Mouse (Mus musculus) brain, adult 2 months (tissue): Measurements from ENCODE around the gene Anp32b.

Source experiments
- DNase-seq: peaks from one replicate; pipeline ENCODE4 v3.0.0; 2011; ENCODE audit warnings: low read depth, low spot score

Anp32b gene

DNA sequence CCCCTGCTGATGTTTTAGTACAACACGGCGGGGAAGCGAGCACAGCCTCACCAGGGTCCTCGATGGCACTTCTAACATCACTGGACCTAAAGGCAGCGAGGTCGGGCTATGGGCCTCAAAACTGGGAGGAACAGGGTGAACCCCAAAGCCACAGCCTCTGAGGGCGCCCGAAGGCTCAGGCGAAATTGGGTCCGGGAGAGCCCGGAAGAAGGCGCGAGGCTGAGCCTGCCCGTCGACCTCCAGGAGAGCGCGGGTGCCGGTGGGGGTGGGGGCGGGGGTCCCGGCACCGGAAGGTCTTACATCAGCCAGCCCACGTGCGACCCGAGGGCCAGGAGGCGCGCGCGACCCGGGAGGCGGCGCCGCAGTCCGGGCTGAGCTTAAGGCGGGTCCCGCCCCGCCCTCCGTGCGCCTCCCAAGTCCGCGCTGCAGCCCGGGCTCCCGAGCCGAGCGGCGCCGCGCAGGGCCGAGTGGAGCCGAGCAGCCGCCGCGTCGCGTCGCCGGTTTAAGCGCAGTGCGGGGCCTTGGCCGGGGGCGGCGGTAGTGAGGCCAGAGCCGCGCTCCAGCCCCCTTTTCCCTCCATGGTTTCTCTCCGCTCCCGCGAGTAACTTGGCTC, at the start of gene Anp32b:
TSS of gene Anp32b (plus strand) at position 384 of the 613 bp plus-strand sequence.
- peak; percentile 96 for DNase-seq

DNA sequence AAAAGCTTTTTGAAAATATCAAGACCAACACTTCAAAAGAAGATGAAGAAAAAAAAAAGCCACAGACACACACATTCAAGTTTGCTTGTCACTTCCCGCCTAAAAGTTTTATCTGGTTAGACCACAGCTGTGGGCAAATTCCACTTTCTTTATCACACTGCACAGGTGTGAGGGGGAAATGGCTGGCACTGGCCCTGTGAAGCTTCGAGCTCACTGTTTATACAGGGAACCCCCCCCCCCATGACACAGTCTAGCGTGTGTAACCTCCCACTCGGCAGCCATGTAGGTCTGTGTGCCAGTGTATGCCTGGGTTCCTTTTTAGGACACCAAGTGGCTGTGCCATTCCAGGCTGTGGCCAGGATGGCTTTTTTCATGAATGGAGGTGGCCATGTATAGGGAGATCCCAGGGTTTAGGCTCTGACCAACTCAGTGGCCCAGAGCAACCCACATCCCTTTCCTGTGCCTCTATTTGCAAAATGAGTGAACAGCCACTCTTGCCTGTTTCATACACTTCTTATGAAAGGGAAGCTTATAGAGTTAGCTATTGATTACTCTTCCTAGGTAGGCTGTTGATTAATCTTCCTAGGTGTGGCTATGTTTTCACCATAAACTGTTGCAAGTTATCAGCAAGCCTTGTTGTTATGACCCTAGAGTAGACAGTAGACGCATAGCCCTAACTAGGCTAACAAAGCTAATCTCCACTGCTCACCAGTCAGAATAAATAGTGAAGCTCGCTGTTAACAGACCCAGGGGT, 46.5 kb upstream of the Anp32b start:
- no peak for DNase-seq

DNA sequence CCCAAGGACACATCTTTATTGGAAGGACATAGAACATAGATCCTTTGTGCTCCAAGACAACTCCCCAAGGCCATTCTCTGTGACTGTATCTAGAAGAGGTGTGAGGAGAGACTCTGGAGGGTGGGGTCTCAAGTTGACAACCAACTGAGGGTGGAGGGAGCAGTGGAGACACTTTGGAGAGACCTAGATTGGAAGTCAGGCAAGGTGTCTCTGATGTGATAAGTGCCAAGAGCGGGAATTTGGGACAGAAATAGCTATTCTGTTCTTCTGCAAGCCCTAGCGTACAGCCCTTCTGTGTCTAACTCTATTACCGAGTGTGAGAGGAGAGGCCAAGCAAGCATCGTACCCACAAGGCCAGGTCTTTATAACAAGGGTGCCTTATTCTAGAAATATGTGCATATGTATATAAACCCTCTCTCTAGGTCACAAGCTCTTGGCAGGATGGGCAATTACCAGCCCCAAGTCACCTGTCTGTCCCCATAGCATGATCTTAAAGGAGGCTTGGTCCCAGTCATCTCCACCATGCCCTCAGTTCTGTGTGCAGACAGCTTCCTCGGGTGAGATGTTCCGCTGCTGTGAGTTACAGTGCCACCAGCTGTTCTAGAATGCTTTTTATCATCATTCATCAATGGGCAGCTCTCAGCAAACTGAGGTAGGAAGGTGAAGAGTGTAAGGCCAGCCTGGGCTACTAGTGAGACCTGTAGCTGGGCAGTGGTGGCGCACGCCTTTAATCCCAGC, 43.6 kb upstream of the Anp32b start:
- DNase-seq = no peak

DNA sequence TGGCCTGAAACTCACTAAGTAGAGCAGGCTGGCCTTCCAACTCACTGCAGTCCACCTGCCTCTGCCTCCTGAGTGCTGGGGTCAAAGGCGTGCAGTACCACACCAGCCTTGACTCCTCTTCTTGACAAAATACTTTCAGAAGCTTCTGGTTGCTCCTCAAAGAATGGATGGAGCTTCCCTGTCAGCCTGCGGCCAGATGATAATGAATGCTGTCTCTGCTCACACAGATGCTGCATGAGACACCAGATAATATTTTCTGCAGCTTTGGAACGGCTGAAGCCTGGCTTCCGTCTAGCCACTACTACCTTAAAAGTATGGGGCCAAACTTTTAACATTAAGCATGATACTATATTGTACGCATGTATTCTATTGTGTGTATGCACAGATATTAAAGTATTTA, 40.0 kb upstream of the Anp32b start:
- no peak for DNase-seq

DNA sequence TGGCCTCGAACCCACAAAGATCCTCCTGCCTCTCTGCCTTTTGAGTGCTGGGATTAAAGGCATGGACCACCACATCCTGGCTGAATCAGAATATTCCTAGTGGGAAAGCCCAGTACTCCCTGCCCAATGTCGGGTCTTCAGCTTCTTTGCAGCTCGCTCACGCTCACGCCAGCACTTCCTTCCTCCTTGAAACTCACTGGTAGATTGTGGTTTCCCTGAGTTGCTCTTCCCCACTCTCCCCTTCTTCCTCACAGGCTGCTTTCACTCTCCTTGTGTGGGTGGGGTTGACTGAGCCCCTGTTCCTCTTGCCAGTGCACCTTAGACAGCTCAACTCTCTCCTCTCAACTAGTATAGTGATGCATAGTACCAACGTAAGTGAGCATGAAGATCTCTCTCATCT, 39.2 kb upstream of the Anp32b start:
- no peak for DNase-seq

DNA sequence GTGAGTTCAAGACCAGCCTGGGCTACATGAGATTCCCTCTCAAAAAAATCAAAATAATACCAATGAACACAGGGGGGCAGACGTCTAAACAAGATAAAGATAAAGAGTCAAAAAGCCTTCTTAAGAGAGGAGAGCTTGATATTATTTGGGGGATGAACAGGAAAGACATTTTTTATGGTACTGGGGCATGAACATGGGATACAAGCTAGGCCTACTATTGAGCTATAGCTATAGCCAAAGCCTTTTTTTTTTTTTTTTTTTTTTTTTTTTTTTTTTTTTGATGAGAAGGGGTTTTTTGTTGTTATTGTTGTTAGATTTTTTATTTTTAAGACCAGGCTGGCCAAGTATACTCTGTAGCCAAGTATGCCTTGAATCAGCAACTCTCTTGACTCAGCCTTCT, 38.6 kb upstream of the Anp32b start:
- DNase-seq = no peak

DNA sequence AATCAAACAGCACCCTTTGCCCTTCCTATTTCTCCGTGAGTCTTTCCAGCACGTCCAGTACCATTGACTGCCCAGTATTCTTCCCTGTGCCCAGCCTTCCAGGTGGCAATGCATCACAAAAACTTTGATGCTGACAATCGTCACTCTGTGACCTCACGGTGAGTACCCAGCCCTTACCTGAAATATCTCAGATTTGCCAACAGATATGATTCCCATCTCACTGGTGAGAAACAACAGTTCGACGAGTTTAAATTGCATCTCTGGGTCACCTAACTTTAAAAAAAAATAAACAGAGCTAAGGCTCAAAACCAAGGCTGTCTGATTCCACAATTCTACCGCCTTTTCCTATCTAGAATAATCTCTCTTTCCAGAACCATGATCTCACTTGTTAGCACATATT, 37.3 kb upstream of the Anp32b start, which contains the start of gene Hemgn:
TSS of gene Hemgn (minus strand) at position 101 of the 400 bp plus-strand sequence.
- no peak for DNase-seq

DNA sequence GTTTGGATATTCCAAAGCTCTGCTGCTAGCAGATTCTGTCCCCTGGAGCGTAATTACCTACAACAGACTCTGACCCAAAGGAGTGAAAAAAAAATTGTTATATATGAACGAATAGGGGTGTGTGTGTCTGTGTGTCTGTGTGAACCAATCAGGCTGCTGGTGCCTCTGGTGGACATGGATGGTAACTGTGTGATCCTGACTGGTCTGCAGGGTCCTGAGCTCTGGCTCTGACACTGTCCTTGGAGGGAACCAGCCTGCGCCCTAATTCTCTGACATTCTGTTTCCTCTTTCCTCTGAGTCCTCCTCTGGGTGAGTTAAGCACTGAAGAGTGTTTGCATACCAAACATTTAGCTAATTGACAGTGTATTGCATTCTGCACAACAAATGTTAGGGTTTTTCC, 33.2 kb upstream of the Anp32b start:
- DNase-seq = no peak

DNA sequence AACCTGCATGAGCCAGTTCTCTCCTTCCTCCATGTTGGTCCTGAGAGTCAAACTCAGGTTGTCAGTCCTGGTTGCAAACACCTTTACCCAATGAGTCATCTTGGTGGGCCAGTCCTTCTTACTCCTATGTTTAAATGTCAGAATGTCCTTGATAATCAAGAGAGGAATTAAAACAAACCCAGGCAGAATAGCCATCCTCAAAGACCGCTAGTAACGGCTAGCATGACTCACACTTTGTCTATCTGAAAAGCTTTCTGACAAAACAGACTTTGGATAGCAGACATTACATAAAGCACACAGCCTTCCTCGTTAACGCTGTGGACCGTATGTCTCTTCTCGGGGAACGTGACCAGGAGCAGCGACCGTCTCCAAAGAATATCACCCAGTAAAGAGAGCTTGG, 31.9 kb upstream of the Anp32b start:
- no peak for DNase-seq

DNA sequence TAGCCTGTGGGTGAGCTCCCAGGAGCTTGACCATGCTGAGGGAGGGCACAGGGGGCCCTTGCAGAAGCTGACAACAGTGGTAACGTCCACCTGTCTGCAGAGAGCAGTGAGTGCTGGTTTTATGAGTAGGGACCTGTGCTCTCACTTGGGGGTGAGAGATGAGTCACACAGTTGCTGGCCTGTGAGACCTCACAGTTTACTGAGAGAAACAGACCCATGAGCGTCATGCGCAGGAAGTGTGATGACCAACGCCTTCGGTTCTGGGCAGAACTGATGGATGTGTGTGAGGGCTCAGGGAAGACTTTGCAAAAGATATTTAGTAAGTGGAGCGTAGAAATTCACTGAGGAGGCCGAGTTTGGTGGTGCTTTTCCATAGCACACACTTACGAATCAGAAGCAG, 28.1 kb upstream of the Anp32b start:
- DNase-seq = no peak

DNA sequence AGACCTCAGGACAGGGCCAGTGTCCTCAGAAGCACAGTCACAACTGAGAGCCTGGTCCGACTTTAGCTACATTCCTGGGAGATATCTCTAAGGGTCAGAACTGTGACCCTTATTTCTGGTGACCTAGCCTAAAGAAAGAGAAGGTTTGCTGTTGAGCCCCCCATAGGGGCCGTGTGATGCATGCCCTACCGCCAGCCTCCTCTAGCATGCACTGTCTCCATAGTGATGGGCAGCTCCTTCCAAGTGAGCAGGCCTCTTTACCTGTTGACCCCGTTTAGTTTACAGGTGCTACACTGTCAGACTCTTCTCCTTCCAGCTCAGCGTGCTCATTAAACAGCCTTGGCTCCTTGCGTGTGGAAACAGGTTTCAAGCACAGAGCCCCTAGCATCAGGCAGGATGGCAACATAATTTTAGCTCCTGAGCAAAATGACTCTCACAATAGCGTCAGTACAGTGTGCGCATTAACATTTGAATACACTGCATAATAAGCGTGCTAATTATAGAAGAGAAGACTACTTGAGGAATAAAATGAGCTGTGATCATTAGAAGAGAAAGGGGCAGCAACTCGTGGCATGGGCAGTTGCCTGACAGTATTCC, 21.7 kb upstream of the Anp32b start:
- DNase-seq = peak; percentile 61

DNA sequence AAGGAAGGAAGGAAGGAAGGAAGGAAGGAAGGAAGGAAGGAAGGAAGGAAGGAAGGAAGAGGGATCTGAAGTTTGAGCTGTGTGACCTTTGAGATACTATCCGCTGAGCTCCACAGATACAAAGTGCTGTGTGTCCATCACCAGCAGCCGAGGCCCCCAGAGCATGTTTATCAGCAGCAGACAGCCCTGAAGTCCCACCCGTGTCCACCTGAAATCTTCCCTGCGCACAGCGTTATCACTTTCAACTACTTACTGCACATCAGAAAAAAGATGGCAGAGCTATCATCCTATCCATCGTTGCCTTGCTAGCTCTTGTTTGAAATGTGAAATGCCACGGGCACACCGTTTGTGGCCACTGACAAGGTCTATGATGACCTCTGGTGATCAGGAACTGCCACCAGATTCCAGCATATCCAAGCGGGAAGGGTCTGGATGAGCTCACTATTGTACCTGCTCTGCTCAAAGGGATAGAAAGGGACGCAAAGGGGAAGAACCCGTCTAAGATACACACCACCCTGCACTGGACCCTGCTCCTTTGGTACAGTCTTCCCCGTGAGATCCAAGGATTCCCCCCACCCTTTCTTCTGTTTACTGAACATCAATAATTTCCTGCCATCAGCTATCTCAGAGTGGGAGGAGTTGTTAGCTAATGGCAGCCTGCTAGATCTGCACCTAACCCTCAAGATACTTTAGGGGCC, 18.2 kb upstream of the Anp32b start:
- DNase-seq = no peak

DNA sequence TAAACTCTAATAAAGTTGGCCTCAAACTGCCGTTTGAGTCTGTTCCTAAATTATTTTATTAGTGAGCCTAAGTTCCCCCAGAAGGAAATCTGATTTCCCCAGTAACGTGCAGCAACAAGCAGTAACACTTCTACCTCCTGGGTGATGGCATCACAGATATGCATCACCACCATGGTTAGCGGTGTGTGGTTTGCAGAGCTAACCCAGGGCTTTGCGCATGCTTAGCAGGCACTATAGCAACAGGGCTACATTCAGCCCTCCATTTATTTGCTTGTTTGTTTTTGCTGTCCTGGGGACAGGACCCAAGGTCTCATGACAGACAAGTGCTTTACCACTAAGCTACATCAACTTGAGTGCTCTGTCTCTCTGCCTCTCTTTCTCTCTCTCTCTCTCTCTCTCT, 8.2 kb upstream of the Anp32b start:
- DNase-seq = no peak

DNA sequence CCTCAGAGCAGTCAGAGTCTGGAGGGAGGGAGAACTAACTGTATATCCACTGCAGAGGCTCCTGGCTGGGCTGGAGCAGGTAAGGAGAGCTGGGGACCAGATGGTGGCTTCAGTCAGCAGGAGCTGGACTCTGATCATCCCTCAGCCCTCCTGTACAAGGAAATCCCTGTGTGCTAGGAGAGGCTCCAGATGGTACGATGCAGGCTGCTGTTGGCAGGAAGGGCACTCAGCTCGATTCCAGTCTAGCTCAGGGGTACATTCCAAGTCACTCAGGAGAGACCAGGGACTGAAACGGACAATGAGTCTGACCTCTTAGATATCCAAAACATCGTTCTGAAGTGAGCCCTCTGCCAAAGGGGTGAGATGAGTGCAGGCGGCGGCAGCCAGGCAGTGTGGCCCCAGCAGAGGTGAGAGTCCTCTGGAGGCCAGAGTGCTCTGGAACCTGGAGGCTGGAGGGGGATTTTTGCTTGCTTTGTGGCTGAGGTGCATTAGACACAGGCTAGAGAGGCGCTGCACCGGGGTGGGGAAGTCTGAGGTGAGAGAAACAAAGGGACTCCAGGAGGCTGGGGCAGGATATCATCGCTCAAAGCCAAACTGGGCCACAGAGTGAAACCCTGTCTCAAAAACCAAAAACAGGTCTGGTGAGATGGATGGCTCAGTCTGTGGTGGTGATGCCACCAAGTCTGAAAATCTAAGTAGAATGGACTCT, 5.3 kb upstream of the Anp32b start:
- peak; percentile 94 for DNase-seq

DNA sequence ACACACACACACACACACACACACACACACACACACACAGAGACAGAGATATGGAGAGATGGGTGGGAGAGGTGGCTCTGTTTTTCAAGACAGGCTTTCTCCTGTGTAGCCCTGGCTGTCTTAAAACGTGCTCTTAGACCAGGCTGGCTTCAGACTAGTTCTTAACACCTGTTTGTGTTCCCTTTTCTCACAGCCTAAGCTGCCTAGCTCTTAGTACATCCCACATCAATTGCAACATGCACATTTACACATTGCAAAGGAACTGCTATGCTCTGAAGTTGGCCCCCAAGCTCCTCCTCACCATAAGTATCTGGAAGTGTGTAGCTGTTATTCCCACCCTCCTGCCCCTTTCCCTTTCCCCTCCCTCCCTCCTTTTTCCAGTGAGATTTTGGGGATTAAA, 3.2 kb upstream of the Anp32b start:
- DNase-seq = no peak

DNA sequence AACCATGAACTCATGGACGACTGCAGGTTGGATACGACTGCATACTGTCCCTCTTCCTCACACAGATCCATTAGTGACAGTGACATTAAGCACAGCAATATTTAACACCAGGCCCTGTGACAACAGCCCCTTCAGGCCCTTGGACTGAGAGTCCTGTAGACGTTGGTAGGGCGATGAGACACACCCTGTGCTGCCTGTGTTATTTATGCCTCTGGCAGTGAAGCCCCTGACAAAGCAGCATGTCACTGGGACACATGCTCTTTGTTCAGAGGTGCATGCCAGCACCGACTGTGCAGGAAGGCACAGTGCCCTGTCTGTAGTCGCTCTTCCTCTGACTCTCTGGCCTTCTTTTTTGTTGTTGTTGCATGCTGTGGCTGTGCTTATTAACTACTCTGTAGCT, 1.8 kb upstream of the Anp32b start:
- DNase-seq = peak; percentile 82

DNA sequence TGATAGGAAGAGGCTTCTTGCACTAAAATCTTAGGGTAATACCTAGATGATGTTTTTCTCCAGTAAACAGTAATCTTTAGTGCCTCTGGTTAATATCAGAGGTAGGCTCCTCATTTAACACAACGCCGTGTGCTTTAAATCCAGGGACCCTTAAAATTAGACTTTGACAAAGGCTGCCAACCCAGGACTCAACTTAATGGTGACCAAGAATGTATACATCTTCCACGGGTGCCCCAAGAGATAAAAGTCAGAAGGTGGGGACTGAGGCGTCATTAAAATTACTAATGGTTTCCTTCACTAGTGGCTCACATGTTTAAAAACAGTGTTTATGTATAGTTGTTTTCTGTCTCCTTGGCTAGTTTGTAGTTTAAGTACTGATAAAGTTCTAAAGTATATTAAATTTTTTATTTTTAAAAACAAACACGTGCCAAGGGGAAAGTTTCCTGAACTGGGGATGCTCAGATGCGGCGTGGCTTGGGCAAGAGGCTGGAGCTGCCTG, 633 bp upstream of the Anp32b start:
- DNase-seq = no peak

DNA sequence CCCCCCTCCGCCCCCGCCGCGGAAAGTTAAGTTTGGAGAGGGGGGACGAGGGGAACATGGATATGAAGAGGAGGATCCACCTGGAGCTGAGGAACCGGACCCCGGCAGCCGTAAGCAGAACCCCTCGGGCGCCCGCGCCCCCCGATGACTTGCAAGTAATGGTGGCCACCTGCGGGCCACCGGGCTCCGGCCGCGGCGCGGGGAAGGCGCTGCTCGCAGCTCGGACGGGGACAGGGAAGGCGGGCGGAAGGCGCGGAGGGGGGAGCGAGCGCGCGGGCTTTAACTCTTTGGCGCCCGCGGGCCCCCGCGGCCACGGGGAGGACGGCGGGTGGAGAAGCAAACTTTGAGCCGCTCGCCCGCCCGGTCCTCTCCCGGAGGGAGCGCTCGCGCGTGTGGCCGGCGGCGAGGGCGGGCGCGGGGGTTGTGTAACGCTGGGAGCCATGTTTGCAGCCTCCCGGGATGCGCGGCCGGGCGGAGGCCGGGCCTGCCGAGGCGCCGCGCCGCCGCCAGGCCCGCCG, 597 bp downstream of the Anp32b start:
- DNase-seq = peak; percentile 75

DNA sequence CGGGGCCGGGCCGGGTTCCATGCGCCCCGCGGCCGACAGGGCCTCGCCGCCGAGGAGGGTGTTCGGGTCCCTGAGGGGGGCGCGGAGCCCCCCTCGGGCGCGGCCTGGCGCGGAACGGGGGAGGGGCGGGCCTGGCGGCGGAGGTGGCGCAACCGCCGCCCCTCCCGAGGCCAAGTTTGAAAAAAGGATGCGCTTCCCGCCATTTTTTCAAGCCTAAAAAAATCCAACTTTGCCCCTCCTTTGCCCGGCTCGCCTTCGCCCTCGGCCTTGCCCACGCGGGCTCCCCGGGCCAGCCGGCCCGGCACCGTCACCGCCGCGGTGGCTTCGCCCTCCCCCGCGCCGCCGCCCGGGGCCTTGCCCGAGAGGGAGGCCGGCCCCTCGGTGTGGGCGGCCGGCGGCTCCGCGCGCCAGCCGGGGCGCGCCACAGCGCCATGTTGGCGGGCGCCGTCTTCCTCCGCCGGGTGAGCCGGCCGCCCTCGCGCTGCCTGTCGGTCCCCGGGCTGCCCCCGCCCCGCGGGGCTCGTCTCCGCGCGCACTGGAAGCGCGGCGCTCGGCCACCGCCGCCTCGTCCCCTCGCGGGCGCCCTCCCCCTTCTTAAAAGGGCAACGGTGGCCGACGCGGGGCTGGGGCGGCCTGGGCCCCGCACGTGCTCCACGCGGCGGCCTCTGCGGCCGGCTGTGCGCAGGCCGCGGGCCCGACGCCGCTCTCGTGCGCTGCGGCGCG, 1.2 kb downstream of the Anp32b start:
- DNase-seq = peak; percentile 88

DNA sequence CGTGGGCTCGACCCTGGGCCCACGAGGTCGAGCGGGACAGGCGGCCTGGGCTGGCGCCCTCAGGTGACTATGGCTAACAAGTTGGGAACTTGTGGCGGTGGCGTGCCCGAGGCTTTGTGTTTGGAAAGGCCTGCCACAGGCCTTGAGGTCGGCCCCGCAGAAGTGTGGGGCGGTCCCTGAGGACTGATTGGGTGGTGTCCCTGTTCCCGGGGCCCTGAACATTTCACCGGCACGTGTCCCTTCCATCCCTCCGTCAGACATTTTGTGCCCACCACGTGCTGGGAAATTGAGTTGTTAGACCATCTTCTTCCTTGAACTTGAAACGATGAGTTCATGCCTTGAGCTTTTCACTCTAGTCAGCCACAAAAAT, 1.8 kb downstream of the Anp32b start:
- peak; percentile 61 for DNase-seq
